Mouse (Mus musculus) midbrain, embryonic 15.5 days (tissue): ENCODE data around the gene Nxnl2. TPM values are rescaled to one million over a fixed set of nuclear protein-coding genes. Genes with fewer than 3 reads are reported as not detected.

Source experiments
- ATAC-seq: fragments of 200-750 bp; cut with Nextera tagmentation; replicated peaks from 2 replicates; pipeline ENCODE4 v1.8.0; 2017; ENCODE audit warnings: moderate TSS enrichment
- H3K27ac ChIP-seq: fragments of 300-500 bp; sonication (generic); 2 replicates; pipeline ENCODE4 v1.5.1; 2015; ENCODE audit warnings: mild to moderate bottlenecking, inconsistent platforms
- H3K27me3 ChIP-seq: fragments of 300-500 bp; sonication (generic); replicated peaks from 2 replicates; pipeline ENCODE4 v1.6.1; 2015; ENCODE audit warnings: inconsistent platforms
- H3K36me3 ChIP-seq: fragments of 300-500 bp; sonication (generic); replicated peaks from 2 replicates; pipeline ENCODE4 v1.6.1; 2015; ENCODE audit warnings: inconsistent platforms
- H3K4me1 ChIP-seq: fragments of 300-500 bp; sonication (generic); 2 replicates; pipeline ENCODE4 v1.6.1; 2015; ENCODE audit warnings: inconsistent platforms
- H3K4me2 ChIP-seq: fragments of 300-500 bp; sonication (generic); 2 replicates; pipeline ENCODE4 v1.6.1; 2015; ENCODE audit warnings: inconsistent platforms, mild to moderate bottlenecking, moderate library complexity
- H3K4me3 ChIP-seq: fragments of 300-500 bp; sonication (generic); 2 replicates; pipeline ENCODE4 v1.5.1; 2015; ENCODE audit warnings: mild to moderate bottlenecking, inconsistent platforms
- H3K9ac ChIP-seq: fragments of 300-500 bp; sonication (generic); 2 replicates; pipeline ENCODE4 v1.6.1; 2015; ENCODE audit warnings: mild to moderate bottlenecking, inconsistent platforms
- H3K9me3 ChIP-seq: fragments of 300-500 bp; sonication (generic); 2 replicates; pipeline ENCODE4 v1.6.1; 2016; ENCODE audit warnings: inconsistent platforms
- WGBS: fragments of 180-500 bp; shearing (Covaris S2); methylation state at CpG from one replicate; pipeline ENCODE4 v1.1.7; 2015; ENCODE audit warnings: mixed read lengths; 5-methylcytosine and 5-hydroxymethylcytosine counted together
- polyA plus RNA-seq: library from polyadenylated mRNA; unstranded; fragments of >200 nt; fragmentation: Nextera tagmentation; extraction: Ambion mirVana; gene quantifications from 2 replicates; pipeline ENCODE4 v1.2.1, GENCODE M21; 2015

Gene Nxnl2
- polyA plus RNA-seq = 2.0 and 2.7 TPM in 2 replicates

DNA sequence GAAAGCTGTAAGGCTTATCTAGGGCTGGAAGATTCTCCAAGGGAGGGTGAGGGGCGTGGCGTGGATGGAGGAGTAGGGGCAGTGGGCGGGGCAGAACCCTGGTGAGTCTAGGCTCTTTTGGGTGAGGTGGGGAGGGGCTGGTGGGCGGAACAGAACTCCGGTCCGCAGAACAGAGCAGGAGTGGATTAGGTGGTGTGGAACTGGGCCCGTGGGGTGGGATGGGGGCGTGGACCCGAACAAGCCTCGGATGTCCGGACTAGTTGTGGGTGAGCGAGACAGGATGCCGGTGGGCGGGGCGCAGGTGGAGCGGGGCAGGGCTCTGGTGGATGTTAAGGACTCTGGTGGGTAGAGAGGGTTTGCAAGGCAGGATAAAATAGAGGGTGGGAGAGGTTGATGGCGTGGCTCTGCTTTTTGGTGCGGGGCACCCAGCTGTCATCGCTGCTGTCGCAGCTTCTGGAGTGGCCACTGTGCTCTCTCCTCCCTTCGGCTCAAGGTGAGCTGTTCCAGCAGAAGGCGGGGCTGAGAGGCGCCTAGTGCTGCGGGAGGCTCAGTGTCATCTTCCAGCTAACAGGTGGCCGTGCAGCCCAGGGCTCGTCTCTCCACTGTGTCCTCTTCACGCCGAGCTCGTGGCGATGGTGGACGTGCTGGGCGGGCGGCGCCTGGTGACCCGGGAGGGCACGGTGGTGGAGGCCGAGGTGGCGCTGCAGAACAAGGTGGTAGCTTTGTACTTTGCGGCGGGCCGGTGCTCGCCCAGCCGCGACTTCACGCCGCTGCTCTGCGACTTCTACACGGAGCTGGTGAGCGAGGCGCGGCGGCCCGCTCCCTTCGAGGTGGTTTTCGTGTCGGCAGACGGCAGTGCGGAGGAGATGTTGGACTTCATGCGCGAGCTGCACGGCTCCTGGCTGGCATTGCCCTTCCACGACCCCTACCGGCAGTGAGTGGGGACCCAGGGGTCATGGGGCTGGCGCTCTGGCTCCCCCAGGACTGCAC is at the start of gene Nxnl2:
Gene Nxnl2 (plus strand): TSS at position 332 of the 990 bp plus-strand sequence.
- Histone ChIP-seq H3K27me3 (peaks cover 5% of the 10 kb centered on the region), H3K27ac (no peak within 1 kb of the TSS), H3K9me3 (no peaks in the 10 kb centered on the region), H3K4me3 (peak within 1 kb of the TSS; percentile 43), H3K9ac (peak within 1 kb of the TSS; percentile 30), H3K4me2 (peak within 1 kb of the TSS; percentile 92), H3K4me1 (peaks cover 15% of the 10 kb centered on the region), H3K36me3 (no peaks in the 10 kb centered on the region)
- peak; percentile 82 for ATAC-seq
- under 1% methylated on average over 64 of the region's 64 CpGs for WGBS

DNA sequence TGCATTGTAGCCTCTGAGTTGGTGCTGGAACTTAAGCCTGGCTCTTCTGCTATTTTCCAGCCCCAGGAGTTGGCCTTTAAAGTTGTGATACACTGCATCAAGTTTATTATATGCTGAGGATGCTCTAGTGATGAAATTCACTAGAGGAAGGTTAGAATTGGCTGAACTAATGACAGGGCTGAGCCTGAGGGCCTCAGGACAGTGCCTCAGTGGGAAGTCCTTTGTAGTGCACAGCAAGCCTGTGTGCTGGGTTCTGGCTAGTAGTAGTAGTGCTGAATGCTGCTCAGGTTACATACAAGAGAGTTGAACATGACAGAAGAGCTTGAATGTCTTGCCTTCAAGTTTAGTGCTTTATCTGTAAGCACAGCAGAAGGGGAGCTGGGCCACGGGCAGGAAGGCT is 48.9 kb upstream of the Nxnl2 start:
- no peak for ATAC-seq
- H3K4me2 ChIP-seq = no peak overlapping the region

DNA sequence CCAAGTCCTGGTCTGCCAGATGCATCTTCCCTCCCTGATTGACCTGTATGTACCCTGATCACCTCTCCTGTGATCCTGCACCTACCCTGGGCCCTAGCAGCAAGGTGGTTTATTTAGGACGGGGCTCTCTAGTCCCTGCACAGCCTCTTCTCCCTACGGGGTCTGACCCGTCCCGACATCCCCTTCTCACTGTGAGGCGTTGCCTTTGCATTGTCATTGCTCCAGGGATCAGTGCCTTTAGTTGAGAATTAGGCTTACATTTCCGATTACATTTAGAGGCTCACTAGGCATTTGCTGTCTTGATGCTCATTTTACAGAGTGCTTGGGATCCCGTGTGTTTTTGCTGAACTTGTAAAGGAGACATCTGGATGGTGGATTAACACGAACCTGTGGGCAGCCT is 48.1 kb upstream of the Nxnl2 start:
- no peak for ATAC-seq
- WGBS = 75% methylated on average over 8 of the region's 8 CpGs
- Histone ChIP-seq H3K4me3 (no peak overlapping the region), H3K36me3 (no peaks in the 10 kb centered on the region), H3K4me2 (no peak overlapping the region), H3K9me3 (no peaks in the 10 kb centered on the region), H3K9ac (no peak overlapping the region), H3K27ac (no peak overlapping the region), H3K4me1 (peaks cover 60% of the 10 kb centered on the region), H3K27me3 (no peaks in the 10 kb centered on the region)

More for the DNA sequence above, 48.9 kb upstream of the Nxnl2 start:
- Histone ChIP-seq H3K27me3 (no peaks in the 10 kb centered on the region), H3K9ac (no peak overlapping the region), H3K4me1 (peaks cover 60% of the 10 kb centered on the region), H3K27ac (no peak overlapping the region), H3K4me3 (no peak overlapping the region), H3K9me3 (no peaks in the 10 kb centered on the region), H3K36me3 (no peaks in the 10 kb centered on the region)
- WGBS = 39% methylated on average over 1 of the region's 1 CpGs

- Histone ChIP-seq H3K9me3 (no peaks in the 10 kb centered on the region), H3K27ac (no peak overlapping the region), H3K4me3 (no peak overlapping the region), H3K27me3 (no peaks in the 10 kb centered on the region), H3K9ac (no peak overlapping the region), H3K4me1 (peaks cover 39% of the 10 kb centered on the region), H3K4me2 (no peak overlapping the region), H3K36me3 (0 out of 2 replicates have a peak, but pooled peaks cover 8% of the 10 kb centered on the region)
- no peak for ATAC-seq
- 81% methylated on average over 8 of the region's 8 CpGs for WGBS
Measured at GRCm38 (mm10) chr13:51125357-51125756, 45.5 kb upstream of the Nxnl2 start.

DNA sequence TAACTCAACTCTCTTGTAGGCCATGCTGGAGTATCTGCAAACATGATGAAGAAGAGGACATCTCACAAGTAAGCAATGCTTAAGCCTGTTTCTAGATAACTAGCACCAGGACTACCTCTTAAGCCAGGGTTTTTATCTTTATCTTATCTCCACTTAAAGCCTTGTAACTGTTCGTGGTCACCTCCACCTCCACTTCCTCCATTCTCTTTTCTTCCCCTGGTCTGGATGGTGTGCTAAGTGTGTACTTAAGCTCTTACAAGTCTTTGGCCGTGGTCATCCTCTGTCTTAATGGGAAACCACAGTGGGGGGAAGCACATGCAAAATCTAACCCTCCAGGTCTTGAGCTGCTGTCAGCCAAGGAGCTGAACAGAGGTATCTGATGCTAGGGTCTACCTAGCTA is 42.9 kb upstream of the Nxnl2 start:
- H3K9ac ChIP-seq = no peak overlapping the region
- H3K36me3 ChIP-seq = peaks cover 8% of the 10 kb centered on the region; the same call in 1 of the 2 replicates
- H3K4me1 ChIP-seq = peaks cover 14% of the 10 kb centered on the region
- H3K4me3 ChIP-seq = no peak overlapping the region
- H3K9me3 ChIP-seq = no peaks in the 10 kb centered on the region
- H3K4me2 ChIP-seq = no peak overlapping the region
- 91% methylated on average over 2 of the region's 2 CpGs for WGBS
- H3K27ac ChIP-seq = no peak overlapping the region
- no peak for ATAC-seq
- H3K27me3 ChIP-seq = no peaks in the 10 kb centered on the region

GRCm38 (mm10) chr13:51128417-51128816 is 42.4 kb upstream of the Nxnl2 start:
- no peak for ATAC-seq
- 95% methylated on average over 7 of the region's 7 CpGs for WGBS
- Histone ChIP-seq H3K4me1 (peaks cover 9% of the 10 kb centered on the region), H3K36me3 (peaks cover 8% of the 10 kb centered on the region; the same call in 1 of the 2 replicates), H3K9ac (no peak overlapping the region), H3K4me3 (no peak overlapping the region), H3K27me3 (no peaks in the 10 kb centered on the region), H3K9me3 (no peaks in the 10 kb centered on the region), H3K4me2 (no peak overlapping the region), H3K27ac (no peak overlapping the region)

- 80% methylated on average over 10 of the region's 10 CpGs for WGBS
- ATAC-seq = 0 out of 2 replicates have a peak, but pooled peaks have one; percentile 34
- Histone ChIP-seq H3K4me2 (no peak overlapping the region), H3K27me3 (no peaks in the 10 kb centered on the region), H3K4me1 (no peaks in the 10 kb centered on the region; the same call in 1 of the 2 replicates), H3K9ac (no peak overlapping the region), H3K4me3 (no peak overlapping the region), H3K27ac (no peak overlapping the region), H3K9me3 (no peaks in the 10 kb centered on the region), H3K36me3 (peaks cover 10% of the 10 kb centered on the region; the same call in 1 of the 2 replicates)
Measured at GRCm38 (mm10) chr13:51131179-51131578, 39.6 kb upstream of the Nxnl2 start.

DNA sequence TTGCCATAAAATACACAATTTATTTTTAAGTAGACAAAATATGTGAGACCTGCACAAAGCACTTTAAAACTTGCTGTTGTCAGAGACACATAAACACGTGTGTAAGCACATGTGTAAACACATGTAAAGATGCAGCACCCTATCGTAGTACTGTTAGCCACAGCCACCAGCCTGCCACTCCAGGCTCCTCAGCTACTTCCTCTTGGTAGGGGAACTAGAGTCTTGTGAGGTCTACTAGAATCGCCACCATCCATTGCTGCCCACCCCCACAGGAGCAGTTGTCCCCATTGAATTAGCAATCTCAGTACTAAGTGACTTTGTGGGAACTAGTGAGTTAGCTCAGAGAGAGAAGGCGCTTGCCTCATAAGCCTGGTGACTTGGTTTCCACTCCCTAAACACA is 34.5 kb upstream of the Nxnl2 start:
- H3K4me3 ChIP-seq = no peak overlapping the region
- no peak for ATAC-seq
- peaks cover 22% of the 10 kb centered on the region for H3K36me3 ChIP-seq
- H3K4me2 ChIP-seq = no peak overlapping the region
- H3K27ac ChIP-seq = no peak overlapping the region
- no peak overlapping the region for H3K9ac ChIP-seq
- 0 out of 2 replicates have a peak, but pooled peaks cover 5% of the 10 kb centered on the region for H3K4me1 ChIP-seq
- WGBS = 92% methylated on average over 4 of the region's 4 CpGs
- H3K27me3 ChIP-seq = no peaks in the 10 kb centered on the region
- no peaks in the 10 kb centered on the region for H3K9me3 ChIP-seq

GRCm38 (mm10) chr13:51136996-51137701 is 33.7 kb upstream of the Nxnl2 start:
- 70% methylated on average over 2 of the region's 2 CpGs for WGBS
- Histone ChIP-seq H3K36me3 (peaks cover 22% of the 10 kb centered on the region), H3K4me2 (no peak overlapping the region), H3K4me3 (no peak overlapping the region), H3K27ac (no peak overlapping the region), H3K9ac (no peak overlapping the region), H3K4me1 (0 out of 2 replicates have a peak, but pooled peaks cover 5% of the 10 kb centered on the region), H3K9me3 (no peaks in the 10 kb centered on the region), H3K27me3 (no peaks in the 10 kb centered on the region)
- ATAC-seq = no peak

DNA sequence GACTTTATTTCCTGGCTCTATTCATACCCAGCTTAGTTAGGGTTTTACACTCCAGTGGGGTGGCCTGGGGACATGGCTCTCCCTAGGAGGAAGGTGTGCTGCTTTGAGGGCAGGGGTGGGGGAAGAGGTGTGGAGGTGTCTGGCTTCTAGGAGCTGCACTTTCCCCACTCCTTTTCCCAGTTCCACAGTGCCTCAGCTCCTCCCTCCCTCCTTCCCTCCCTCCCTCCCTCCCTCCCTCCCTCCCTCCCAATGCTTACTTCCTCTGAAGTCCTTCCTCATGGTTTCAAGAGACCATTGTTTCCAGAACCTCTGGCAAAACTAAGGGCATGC is 33.2 kb upstream of the Nxnl2 start:
- no peaks in the 10 kb centered on the region for H3K27me3 ChIP-seq
- no peaks in the 10 kb centered on the region for H3K9me3 ChIP-seq
- 0 out of 2 replicates have a peak, but pooled peaks cover 5% of the 10 kb centered on the region for H3K4me1 ChIP-seq
- H3K4me3 ChIP-seq = no peak overlapping the region
- no peak overlapping the region for H3K4me2 ChIP-seq
- no peak overlapping the region for H3K9ac ChIP-seq
- ATAC-seq = no peak
- peaks cover 22% of the 10 kb centered on the region for H3K36me3 ChIP-seq
- H3K27ac ChIP-seq = no peak overlapping the region

DNA sequence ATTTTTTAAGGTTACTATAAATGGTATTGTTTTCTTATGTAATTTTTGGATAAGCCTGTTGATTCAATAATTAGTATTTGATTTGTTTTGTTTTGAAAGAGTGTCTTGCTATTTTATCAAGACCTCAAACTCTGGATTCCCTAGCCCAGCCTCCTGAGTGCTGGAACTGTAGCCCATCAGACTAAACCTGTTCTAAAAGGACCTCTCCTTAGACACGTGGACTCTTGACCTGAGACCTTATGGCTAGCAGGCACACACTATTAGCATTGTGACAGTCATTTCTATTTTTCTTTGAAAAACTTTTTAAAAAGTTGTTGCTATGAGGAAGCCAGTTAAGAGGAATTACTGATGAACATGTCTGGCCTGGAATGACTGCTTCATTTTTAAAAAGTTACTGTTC is 23.7 kb upstream of the Nxnl2 start:
- Histone ChIP-seq H3K4me1 (no peaks in the 10 kb centered on the region), H3K4me3 (no peak overlapping the region), H3K27me3 (no peaks in the 10 kb centered on the region), H3K9me3 (no peaks in the 10 kb centered on the region), H3K4me2 (no peak overlapping the region), H3K27ac (no peak overlapping the region), H3K9ac (no peak overlapping the region), H3K36me3 (peaks cover 9% of the 10 kb centered on the region; the same call in 1 of the 2 replicates)
- ATAC-seq = no peak
- 68% methylated on average over 1 of the region's 1 CpGs for WGBS

GRCm38 (mm10) chr13:51152966-51153669 is 17.7 kb upstream of the Nxnl2 start:
- no peak for ATAC-seq
- H3K4me3 ChIP-seq = no peak overlapping the region
- no peak overlapping the region for H3K9ac ChIP-seq
- H3K27me3 ChIP-seq = no peaks in the 10 kb centered on the region
- H3K9me3 ChIP-seq = no peaks in the 10 kb centered on the region
- peaks cover 4% of the 10 kb centered on the region; the same call in 1 of the 2 replicates for H3K36me3 ChIP-seq
- no peak overlapping the region for H3K27ac ChIP-seq
- WGBS = 78% methylated on average over 4 of the region's 4 CpGs
- no peaks in the 10 kb centered on the region for H3K4me1 ChIP-seq
- no peak overlapping the region for H3K4me2 ChIP-seq
